ENCODE assay signal across 8 mouse cellular contexts in genomic region chr3:155093116-155093956, GRCm38 (mm10). TPM values are rescaled to one million over a fixed set of nuclear protein-coding genes. Genes with fewer than 3 reads are reported as not detected.
DNase-seq lines count a peak whose midpoint lies in the region; ATAC-seq lines count a peak whose summit lies in the region.

TSS of gene Fpgt (minus strand) at chr3:155093403.
TSS of gene Lrriq3 (plus strand) at chr3:155093434.

- peak; percentile 95 for ATAC-seq in inflammation-experienced regulatory T-cells, adult 6 months
- peak; percentile 99 for ATAC-seq in megakaryocyte-erythroid progenitor cell, adult 5-6 weeks (replicated peaks; ENCODE audit: low FRiP score, low TSS enrichment, poor library complexity, severe bottlenecking)

- peak; percentile 94 to 97 for DNase-seq in adrenal gland, adult (ENCODE audit: inconsistent age in 2 of 2, low spot score in 1 of 2)
- peak; percentile 92 for DNase-seq in embryo, embryonic 10.5 days (ENCODE audit: low spot score)
- peak; percentile 91 for DNase-seq in gastrocnemius, postnatal 14 days
- DNase-seq in left cerebral cortex, postnatal 10 days (ENCODE audit: extremely low spot score in 1 of 2, low spot score in 2 of 2) = peak; percentile 92 to 96
- DNase-seq in right cerebral cortex, postnatal 25 days = peak; percentile 89
- peak; percentile 88 to 89 for DNase-seq in urinary bladder, postnatal 4 days (ENCODE audit: low spot score in 2 of 2)

- intact Hi-C loops in gastrocnemius, postnatal 14 days (cut with DNase I; ENCODE audit: low total_unique reads) = no loop called here
- intact Hi-C loops in left cerebral cortex, postnatal 10 days (cut with DNase I) = loop anchor here (10.0 kb wide), 2 partner anchors 279 to 439 kb away; no protein-coding TSS in a partner anchor

RNA-seq across cellular contexts. Expression of gene Fpgt, which starts in this region (rescaled TPM):
- 1 to 10 TPM; 4.6 to 5.3 TPM for total RNA-seq in gastrocnemius, postnatal 14 days (2021)
- 10 to 100 TPM; 24.7 to 33.7 (median 31.5) TPM for polyA plus RNA-seq in inflammation-experienced regulatory T-cells, adult 6 months (2017; shearing (Covaris generic))
- total RNA-seq in left cerebral cortex, postnatal 10 days (2021) = 10 to 100 TPM; 22.9 to 25.1 TPM
- total RNA-seq in megakaryocyte-erythroid progenitor cell, adult 5-6 weeks (2014; fragmentation: Nextera tagmentation) = 13.6 and 14.0 TPM in 2 replicates
- 8.6 and 16.5 TPM in 2 replicates for total RNA-seq in megakaryocyte-erythroid progenitor cell, adult 5-6 weeks (2017)

RNA-seq across cellular contexts. Expression of gene Lrriq3, which starts in this region (rescaled TPM):
- total RNA-seq in gastrocnemius, postnatal 14 days (2021) = under 1 TPM; 0.18 to 0.35 TPM
- polyA plus RNA-seq in inflammation-experienced regulatory T-cells, adult 6 months (2017; shearing (Covaris generic)) = under 1 TPM; 0.55 to 0.81 (median 0.67) TPM
- total RNA-seq in left cerebral cortex, postnatal 10 days (2021) = under 1 TPM; 0.36 to 0.49 TPM
- total RNA-seq in megakaryocyte-erythroid progenitor cell, adult 5-6 weeks (2014; fragmentation: Nextera tagmentation) = not detected in 2 replicates
- total RNA-seq in megakaryocyte-erythroid progenitor cell, adult 5-6 weeks (2017) = not detected in 2 replicates

Comparison
In these comparisons a context has a peak if more than half of its experiments do, and no peak if none do; other contexts are left out.
1. Peak in every context shown above with its lines: DNase-seq and ATAC-seq.